Mouse (Mus musculus): ENCODE measurements around the gene Cdc45.

The Cdc45 gene

DNA sequence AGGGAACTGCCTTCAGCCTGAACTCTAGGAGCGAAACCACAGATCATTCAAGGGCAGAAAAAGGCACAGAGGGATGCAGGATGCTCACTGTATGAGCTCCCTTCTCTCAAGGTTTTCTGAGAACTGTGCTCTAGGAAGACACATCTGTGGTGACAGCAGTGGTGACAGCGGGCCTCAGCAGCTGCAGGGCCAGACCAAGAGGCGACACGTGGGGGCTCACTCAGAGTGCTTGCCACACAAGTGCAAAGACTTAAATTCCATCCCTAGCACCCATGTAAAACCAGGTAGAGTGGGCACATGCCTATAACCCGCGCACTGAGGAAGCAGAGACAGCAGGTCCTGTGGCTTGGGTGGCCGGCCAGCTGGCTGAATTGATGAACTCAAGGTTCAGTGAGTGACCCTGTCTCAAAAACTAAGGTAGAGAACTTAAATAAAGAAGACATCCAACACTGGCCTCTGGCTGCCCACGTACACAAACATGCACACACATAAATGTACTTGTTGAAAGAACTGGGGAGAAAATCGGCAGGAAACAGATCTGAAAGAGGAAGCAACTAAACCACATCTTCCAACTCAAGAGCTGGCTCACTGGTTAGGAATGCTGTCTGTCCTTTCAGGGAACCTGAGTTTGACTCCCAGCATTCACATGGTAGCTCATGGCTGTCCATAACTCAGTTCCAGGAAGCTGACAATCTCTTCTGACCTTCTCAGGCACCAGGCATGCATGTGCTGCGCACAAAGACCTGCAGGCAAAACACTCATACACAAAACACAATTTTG is 23.0 kb downstream of the Cdc45 start:
- peak; percentile 74 for DNase-seq (ENCODE audit: extremely low read depth, low read depth)

DNA sequence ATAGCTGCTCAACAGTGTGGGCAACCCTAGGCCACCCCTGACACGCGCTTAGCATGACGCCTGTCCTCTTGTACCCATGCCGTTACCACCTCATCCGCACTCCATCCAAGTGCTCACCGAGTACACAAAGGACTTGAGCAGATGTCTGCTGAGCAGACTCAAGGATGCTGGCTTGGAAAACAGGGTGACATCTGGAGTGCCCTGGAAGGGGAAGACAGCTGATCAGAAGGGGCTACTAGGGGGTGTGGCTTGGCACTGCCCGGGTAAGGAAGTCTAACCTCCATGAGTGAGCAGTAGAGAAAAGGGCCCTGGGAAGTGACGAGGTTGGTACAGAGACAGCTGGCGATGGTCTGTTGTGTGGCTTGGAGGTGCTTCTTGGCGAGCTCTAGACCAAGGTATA is 25.1 kb downstream of the Cdc45 start:
- no peak for DNase-seq (ENCODE audit: extremely low read depth, low read depth)

DNA sequence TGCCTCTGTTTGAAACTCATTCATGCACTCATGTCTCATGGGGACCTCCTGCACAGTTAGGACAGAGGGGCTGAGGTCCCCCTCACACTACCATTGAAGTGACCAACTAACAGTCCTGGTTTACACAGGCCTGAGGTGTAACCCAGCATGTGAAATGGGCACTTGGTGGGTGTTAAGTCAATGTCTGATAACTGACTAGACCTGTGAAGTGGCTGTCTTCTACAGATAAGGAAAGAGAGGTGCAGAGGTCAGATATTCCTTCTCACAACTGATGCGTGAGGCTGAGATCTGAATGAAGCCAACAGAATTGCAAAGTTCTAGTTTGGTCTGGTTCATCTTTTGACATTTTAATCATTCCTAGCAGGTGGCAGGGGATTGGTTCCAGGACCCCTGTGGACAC is 26.3 kb downstream of the Cdc45 start:
- DNase-seq (ENCODE audit: extremely low read depth, low read depth), result no peak

DNA sequence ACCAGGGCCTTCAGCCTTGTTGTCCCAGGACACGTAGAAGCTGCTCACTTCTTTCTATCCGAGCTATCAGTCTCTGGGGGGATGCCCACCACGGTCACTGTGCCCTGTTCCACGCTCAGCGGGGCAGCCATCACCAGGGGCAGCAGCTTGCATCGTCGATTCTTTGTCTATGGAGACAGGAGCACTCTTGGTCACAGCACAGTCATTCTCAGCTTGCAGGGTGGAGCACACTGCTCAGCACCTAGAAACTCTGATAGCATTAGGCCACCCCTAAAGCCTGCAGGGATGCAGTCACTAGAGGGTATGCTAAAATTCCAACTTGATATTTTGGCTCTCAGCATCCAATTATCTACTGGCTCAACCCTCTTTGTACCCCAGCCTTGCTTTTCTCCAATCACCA is 26.8 kb downstream of the Cdc45 start:
- DNase-seq (ENCODE audit: extremely low read depth, low read depth), result no peak

DNA sequence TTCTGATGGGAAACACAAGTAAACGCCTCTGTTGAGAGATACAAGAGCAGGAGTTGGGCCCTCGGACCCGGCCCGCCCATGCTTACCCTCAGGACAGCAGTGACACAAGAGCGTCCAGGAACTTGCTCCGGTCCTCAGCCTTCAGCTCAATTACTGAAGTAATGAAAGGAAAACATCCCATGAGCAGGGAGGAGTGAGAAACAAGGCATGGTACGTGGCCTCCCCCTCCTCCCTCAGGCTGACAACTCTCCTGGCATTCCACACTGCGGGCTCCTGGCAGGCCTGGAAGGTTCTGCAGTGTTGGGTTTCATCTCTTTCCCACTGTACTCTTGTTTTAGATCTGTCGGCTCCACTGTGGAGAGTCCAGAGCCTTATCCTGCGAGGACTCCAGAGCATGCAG is 30.0 kb downstream of the Cdc45 start:
- DNase-seq (ENCODE audit: extremely low read depth, low read depth), result no peak

DNA sequence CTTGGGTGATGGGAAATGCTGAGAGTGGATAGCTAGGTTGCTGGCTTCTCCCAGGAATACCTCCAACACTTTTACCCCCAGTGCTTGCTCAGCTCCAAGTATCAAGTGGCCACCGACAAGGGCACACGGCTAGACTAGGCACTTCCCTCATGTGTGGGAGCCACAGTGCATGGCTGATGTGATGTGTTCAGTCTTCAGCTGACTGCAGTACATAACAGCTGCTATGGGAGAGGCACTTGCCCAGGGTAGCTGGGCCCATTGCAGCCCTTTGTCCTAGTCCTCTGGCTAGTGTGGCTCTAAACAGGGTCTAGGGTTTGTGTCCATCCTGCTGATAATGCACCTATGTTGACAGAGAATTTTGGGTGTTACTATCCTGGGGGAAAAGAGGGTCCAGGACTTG is 33.3 kb downstream of the Cdc45 start:
- DNase-seq (ENCODE audit: extremely low read depth, low read depth), result no peak

DNA sequence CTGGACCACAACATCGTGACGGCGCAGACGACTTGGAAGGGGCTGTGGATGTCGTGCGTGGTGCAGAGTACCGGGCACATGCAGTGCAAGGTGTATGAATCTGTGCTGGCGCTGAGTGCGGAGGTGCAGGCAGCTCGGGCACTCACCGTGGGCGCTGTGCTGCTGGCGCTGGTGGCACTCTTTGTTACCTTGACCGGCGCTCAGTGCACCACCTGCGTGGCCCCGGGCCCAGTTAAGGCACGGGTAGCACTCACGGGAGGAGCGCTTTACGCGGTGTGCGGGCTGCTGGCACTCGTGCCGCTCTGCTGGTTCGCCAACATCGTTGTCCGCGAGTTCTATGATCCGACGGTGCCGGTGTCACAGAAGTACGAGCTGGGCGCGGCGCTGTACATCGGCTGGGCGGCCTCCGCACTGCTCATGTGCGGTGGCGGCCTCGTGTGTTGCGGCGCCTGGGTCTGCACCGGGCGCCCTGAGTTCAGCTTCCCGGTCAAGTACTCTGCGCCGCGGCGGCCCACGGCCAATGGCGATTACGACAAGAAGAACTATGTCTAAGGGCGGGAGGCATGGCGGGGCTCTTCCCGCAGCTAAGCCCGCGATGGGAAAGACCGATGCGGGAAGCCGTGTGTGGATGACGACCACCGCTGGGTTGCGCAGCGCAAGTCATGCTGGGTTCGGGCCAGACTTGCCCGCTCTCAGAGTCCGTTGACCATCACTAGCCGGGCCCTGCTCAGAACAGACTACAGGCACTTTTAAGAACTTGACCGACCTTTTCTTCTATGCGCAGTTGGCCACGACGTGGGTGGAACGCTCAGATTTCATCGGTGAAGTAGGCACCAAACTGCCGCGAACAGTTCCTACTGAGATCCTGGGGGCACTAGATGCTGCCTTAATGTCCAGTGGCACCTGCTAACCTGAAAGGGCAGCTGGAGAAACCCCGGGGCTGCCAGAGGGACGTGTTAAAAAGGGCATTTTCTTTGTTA is 34.4 kb downstream of the Cdc45 start:
- no peak for DNase-seq (ENCODE audit: extremely low read depth, low read depth)

DNA sequence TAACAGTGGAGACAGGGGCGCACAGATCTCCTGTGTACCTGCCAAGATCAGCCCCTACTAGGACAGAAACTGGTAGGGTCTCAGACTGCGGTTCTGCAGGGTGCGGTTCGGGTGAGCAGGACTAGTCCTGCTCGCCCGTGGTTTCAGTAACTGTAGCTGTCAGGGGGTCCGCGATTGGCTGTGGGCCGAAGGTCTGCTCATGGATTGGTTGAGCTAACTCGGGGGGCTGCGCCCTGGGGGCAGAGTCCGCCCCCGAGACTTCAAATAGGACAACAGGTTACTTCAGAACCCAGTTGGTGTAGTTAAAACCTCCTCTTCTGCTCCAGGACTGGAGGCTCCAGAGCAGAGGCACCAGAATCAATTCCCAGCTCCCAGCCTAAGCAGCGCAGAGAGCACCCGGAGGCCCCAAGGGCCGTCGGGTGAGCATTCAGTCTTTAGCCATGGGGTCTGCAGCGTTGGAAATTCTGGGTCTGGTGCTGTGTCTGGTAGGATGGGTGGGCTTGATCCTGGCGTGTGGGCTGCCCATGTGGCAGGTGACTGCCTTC is 35.2 kb downstream of the Cdc45 start, which contains the start of gene Cldn5:
Gene Cldn5 (plus strand): TSS at position 292 of the 545 bp plus-strand sequence.
- DNase-seq (ENCODE audit: extremely low read depth, low read depth), result no peak

DNA sequence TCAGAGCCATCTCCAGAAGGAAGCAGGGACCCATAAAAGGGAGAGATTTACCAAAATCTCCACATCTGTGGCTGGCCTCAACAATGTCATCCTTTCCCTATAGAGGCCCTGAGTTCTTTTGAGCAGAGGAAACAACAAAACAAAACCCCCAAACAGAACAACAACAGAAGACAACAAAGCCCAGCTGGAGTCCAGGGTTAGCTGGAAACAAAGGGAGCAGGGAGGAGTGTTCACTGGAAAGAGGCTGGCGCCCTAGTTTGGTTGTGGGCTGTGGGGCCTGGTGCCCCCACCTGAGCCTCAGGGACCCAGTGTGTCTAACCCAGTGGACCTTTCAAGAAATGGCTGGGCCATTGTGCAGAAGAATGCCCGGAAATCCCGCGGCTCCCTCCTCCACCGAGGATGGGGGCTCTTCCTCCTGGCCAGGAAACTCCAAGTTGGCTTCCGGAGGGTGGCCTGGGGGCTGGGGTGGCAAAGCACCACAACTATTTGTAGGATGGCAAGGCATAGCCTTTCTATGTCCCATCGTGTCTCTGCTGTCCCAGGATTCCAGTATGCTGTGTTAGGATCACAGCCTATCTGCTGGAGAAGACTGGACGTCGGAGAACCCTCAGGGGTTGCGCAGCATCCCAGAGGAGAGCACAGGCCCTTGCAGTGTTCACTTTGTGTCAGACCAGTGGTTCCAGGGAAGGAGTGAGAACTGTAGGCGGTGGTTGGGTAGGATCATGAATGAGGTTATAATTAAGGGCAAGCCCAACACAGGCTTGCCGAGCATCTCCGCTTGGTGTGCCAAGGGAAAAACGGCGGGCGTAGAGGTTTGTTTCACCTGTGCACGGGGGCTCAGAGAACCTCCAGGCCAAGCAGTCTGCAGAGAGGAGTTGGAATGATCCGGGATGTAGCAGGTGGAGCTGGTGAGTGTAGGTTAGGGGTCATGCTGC is 35.9 kb downstream of the Cdc45 start:
- DNase-seq (ENCODE audit: extremely low read depth, low read depth), result no peak

DNA sequence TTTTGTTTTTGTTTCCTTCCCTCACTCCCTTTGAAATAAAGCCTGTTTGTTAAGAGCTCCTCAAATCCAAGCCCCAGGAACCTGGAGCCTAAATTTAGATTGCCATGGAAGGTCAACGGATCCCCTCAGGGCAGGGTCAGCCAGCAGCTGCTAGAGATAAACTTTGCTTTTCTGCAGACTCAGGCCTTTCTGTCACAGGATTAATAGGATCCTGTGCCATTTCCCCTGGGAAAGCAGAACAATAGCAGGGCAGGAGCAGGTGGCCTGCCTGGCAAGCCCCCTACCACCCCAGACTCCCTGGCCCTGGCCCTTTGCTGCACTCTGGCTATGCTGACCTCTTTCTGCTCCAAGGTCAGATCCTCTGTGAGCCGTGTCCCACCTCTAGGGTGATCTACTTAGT is 37.9 kb downstream of the Cdc45 start:
- no peak for DNase-seq (ENCODE audit: extremely low read depth, low read depth)

DNA sequence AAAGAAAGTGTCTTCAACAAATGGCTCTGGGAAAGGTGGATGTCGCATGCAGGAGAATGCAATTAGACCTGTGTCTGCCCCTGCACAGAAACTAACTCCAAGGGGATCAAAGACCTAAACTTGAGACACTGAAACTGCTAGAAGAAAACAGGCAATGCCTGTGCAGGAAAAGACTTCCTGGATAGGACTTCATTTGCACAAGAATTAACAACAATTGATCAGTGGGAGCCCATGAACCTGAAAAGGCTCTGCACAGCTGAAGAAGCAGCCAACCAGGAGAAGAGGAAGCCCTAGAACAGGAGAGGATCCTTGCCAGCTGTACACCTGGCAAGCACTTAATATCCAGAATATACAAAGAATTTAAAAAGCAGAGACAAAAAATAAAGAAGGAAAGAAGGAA is 42.3 kb downstream of the Cdc45 start:
- no peak for DNase-seq (ENCODE audit: extremely low read depth, low read depth)

DNA sequence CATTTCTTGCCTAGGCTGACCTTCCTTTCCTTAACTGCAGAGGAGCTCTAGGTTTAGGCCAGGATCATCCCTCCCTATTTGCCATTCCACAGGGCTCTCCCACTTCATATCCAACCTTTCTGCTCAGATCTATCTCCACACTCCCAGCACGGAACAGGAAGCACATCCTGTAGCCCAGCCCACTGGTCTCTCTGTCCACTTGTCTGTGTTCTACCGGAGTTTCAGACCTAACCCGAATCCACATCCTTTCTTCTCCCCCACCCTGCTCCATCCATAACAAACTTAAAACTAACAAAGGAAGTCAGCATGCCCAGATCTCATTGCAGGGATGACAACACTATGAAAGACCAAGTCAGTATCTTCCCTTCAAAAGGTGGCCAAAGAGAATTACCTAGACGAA is 45.4 kb downstream of the Cdc45 start:
- DNase-seq (ENCODE audit: extremely low read depth, low read depth), result no peak

DNA sequence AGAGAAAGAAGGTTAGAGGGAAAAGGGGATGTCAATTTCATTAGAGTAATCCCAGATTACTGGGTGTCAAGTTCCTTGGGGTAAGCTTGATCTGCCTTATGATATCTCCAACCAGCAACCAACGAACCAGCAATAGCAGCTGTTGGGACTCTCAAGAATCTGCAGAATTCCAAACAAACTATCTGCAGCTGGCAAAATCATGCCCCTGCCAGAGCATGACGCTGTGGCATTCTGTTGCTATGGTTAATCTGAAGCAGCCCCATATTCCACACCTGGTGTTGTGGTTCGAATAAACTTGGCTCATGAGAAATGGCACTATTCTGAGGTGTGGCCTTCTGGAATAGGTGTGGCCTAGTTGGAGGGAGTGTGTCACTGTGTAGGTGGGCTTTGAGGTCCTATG is 48.8 kb downstream of the Cdc45 start:
- DNase-seq (ENCODE audit: extremely low read depth, low read depth), result no peak

DNA sequence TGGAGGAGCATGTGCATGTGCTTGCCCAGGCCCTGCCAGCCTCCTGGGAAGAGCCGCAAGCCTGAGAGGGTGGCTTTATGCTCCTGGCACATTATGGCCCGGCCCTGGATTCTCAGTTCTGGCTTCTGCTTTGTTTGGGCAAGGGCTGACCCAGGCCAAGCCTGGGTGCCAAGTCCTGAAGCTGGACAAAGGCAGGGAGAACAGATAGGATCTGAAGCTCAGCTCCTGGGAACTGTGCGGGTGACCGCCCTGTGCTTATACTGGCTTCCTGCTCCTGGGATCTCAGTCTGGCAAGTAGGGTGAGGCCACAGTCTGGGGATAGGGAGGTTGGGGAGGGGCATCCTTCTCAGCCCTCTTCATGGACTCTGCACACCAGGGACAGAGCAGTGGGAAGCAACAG is 50.1 kb downstream of the Cdc45 start:
- DNase-seq (ENCODE audit: extremely low read depth, low read depth), result no peak

DNA sequence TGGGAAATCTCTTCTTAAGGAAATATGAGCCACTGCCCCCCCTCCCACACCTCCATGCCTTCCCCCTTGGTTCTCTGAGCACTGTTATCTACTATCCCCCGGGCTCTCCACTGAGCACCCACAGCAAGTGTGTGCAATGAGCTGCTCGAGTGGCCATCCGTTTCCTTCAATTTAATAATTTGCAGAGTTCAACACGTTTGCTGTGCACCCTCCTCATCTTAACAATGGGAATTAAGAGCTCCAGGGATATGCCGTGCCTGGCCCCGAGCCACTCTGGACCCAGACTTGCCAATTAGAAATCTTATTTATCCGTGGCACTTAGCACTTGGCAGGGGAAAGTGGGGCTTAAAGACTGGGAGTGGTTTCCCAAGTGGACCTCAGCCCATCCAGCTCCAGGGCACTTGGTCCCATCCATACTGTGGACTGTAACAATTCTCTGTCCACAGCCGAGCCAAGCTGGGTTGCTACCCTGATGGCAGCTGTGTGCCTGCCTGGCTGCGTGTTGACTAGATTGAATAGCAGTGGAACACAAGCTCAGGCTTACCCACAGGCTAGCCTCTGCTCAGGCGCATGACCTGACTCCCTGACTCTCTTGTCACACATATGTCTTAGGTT is 59.8 kb downstream of the Cdc45 start:
- DNase-seq (ENCODE audit: extremely low read depth, low read depth), result no peak

DNA sequence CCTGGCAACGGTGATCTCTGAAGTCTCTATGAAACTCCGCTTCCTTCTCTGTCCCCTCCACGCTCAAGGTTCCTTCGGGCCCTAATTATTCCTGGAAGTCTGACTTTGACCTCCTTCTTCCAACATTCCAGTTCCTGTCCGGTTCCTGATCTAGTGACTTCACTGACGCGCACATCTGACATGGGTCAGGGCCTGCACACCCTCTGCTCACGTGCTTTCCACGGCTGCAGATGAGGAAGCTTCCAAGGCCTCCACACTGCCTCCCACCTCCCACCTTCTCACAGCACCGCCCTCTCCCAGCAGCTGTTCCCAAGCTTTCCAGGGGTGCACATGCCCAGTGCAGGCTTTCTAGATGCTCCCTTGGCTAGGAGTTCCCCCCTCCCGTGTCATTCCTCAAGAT is 60.7 kb downstream of the Cdc45 start:
- no peak for DNase-seq (ENCODE audit: extremely low read depth, low read depth)

DNA sequence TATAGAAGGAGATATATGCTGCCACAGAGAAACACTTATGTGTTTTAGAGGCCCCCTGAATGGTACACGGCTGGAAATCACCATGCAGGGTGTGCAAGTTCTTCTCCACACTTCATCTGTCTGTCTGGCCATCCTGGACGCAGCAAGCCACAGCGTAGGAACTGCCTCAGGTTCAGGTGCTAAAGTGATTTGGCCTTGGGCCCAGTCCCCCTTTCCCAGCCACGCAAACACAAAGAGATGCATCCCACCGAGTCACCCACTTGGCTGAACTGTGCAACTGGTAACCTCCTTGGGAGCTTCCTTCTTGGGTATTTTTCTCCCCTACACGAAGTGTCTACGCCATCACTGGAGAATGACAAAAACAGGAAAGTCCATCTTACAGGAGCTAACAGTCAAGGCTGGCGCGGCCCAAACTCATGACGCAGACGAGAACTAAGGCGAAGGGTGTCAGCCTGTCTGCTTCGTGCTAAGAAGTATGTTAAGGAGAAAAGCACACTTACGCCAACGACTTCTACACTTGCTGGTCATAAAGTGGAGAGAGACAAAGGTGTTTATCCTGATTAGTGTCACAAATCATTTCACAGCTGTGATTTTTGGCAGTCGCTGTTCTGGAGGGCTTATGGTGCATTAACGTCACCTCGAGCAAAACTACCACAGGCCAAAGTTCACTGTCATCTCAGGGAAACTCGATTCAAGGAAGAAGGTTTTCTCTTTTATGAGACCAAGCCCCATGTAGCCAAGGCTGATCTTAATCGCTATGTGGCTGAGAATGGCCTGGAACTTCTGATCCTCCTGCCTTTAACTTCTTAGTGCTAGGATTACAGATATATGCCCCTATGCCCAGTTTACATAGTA is 65.3 kb downstream of the Cdc45 start:
- DNase-seq (ENCODE audit: extremely low read depth, low read depth), result no peak

DNA sequence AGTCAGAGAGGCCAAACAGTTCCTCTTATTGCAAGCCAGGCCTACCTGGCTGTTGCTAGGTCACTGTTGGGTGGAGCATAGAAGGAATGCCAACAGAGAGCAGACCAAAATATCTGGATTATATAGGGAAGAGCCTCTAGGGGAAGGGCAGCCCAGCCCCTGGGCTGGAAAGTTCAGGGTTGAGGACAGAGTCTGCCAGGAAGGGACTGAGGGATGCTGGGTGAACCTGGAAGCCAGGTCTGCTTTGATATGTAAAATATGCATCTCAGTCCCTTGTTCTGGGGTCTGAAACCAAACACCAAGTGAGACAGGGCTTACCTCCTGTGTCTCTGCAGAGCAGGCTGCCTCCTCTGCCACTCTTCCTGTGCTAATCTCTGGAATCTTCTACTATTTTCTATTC is 73.5 kb downstream of the Cdc45 start:
- DNase-seq (ENCODE audit: extremely low read depth, low read depth), result no peak

DNA sequence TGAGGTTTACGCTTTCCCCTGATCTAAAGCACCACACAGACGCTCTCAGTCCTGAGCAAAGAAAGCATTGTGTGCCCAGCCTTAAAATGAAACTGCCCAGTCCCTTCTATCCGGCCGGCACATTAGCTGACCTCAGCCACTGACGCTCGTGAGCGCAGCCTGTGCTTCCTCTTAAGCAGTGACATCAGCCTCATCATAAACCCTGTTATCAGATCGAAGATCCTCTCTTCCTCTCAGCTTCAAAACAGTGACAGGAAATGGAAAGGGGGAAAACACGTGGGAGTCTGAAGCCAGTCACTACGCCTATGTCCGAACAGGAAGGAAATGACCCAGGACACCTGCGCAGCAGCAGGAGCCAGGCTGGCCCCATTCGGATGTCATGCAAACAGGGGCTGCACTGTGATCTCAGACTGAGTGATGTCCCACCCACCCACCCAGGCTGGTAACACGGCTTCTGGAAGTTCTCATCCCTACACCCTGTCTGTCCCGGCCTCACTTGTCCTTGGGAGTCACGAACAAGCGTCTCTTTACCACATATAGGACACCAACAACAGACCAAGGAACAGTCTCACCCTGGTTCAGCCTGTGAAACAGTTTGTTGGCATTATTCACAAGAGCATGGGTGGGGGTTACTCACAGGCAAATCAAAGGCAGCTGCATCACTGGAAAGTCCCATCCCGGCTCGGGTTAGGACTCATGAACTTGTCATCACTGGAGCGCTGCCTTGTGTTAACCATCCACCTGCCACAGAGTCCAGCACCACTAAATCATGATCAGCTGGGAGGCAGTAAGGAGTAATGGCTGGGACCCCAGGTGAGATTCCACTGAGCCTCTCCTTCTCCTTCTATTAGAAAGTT is 78.5 kb downstream of the Cdc45 start:
- DNase-seq (ENCODE audit: extremely low read depth, low read depth), result no peak

Data from MEL-GATA-1-ER (cell line).